Mouse (Mus musculus) brain, embryonic 14.5 days (tissue): Measurements from ENCODE around the gene Lce1e.

Experiments used
- CTCF ChIP-seq: fragments of 200-500 bp; IDR thresholded peaks from 2 replicates; pipeline ENCODE4 v1.5.1; 2012; ENCODE audit warnings: inconsistent platforms, mild to moderate bottlenecking, moderate library complexity, borderline replicate concordance; ENCODE audit not compliant: insufficient read depth, insufficient read length; ENCODE audit errors: extremely low read depth
- POLR2A ChIP-seq: fragments of 200-500 bp; IDR thresholded peaks from 2 replicates; pipeline ENCODE4 v1.6.1; 2012; ENCODE audit warnings: mild to moderate bottlenecking, inconsistent platforms, borderline replicate concordance; ENCODE audit not compliant: poor library complexity, insufficient read depth, insufficient read length, severe bottlenecking; ENCODE audit errors: extremely low read depth

DNA sequence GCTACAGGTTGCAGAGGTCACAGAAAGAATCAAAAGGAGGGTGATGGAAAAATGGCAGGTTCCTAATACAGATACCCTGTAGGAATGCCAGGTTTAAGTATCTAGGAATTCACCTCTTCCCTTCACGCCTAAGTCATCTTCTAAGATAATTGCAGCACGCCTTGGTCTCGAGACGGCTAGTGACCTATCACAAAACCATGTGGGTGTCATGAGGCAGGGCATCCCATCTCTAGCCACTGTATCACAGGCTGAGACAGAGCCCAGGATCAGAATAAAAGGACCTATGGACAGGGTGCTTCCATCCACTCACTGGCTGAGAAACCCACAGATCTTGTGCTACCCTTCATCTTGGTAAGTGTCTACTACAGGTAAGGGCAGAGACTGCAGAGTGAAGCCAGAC is 29.9 kb downstream of the Lce1e start, which contains the start of gene Lce1c:
- no peak for TF ChIP-seq CTCF
- TF ChIP-seq POLR2A = no peak
